16 mouse cellular contexts compared by ENCODE assay signal in the genomic region with DNA sequence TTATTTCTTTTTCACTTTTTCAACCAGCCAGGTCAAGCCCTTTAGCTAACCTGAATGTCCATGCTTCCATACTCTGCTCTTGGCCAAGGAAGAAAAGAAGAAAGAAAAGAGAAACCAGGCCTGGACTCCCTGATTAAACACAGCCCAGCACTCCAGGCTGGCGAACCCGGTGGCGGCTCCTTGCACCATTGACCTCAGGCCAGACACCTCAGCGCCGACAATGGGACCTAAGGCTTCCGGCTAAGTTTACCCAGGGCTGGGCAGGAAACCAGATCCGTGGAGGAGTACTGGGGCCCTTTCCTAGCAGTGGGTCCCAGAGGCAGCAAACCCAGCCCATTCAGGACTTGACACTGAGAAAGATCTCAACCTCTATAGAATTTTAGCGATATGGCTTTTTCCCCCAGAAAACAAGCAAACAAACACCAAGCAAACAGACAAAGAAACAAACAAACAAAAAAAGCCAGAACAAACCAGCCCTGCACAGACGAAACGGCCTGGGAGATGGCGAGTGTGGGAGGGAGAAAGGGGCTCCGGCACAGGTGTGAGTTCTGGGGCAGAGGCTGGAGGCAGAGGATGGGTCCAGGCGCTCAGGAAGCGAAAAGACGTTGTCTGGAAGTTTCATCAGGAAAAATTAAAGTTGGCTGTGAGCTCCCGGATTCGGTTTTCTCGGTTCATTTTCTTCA. TPM values are rescaled to one million over a fixed set of nuclear protein-coding genes. Genes with fewer than 3 reads are reported as not detected.
A peak's percentile ranks its signal among the peaks of the same experiment; 100 is the strongest.
DNase-seq lines count a peak whose midpoint lies in the region; ATAC-seq and TF ChIP-seq lines count a peak whose summit lies in the region.
"Had no signal": no experiment of that assay in that cellular context is flagged by ENCODE, and none has a peak within 500 bp of the region (broad histone marks: within the 10 kb centered on the region; RNA-seq: fewer than 3 reads in every experiment).

No protein-coding gene starts in this region.

- WGBS in kidney, adult 2 months: 2% methylated on average over 18 of the region's 18 CpGs
- 2% methylated on average over 18 of the region's 18 CpGs for WGBS in limb, embryonic 15.5 days
- WGBS in forebrain, embryonic 13.5 days: 2% methylated on average over 18 of the region's 18 CpGs
- 2% methylated on average over 18 of the region's 18 CpGs for WGBS in hindbrain, embryonic 14.5 days

- H3K27ac ChIP-seq in embryonic fibroblast, embryonic 13.5 days (ENCODE audit: insufficient read depth, low read length): peak overlapping the region; percentile 38; the same call in 1 of the 2 replicates
- H3K27ac ChIP-seq in kidney, adult 2 months (ENCODE audit: insufficient read depth, low read depth, low read length): peak overlapping the region; percentile 90
- H3K27ac ChIP-seq in limb, embryonic 15.5 days: peak overlapping the region; percentile 96
- no peak overlapping the region for H3K27ac ChIP-seq in forebrain, embryonic 13.5 days
- H3K27ac ChIP-seq in hindbrain, embryonic 14.5 days: no peak overlapping the region
- H3K27ac ChIP-seq: embryonic facial prominence, embryonic 12.5 days; hindbrain, embryonic 13.5 days; stomach, postnatal 0 days had no signal

- peak overlapping the region; percentile 67 for H3K4me2 ChIP-seq in limb, embryonic 15.5 days
- no peak overlapping the region for H3K4me2 ChIP-seq in forebrain, embryonic 13.5 days
- H3K4me2 ChIP-seq in hindbrain, embryonic 14.5 days (replicated peaks): no peak overlapping the region
- H3K4me2 ChIP-seq: embryonic facial prominence, embryonic 12.5 days; hindbrain, embryonic 13.5 days had no signal

- no peak for ATAC-seq in megakaryocyte, adult 5-6 weeks (ENCODE audit: poor library complexity, severe bottlenecking)
- no peak for ATAC-seq in limb, embryonic 15.5 days (ENCODE audit: insufficient number of reproducible peaks, low FRiP score, low TSS enrichment, low read depth)
- no peak for ATAC-seq in forebrain, embryonic 13.5 days
- ATAC-seq in hindbrain, embryonic 14.5 days (ENCODE audit: low FRiP score): no peak
- ATAC-seq: lung, postnatal 0 days had no signal

- peak overlapping the region; percentile 85 for H3K4me3 ChIP-seq in megakaryocyte, embryonic 14.5 days (replicated peaks)
- H3K4me3 ChIP-seq in embryonic fibroblast, embryonic 13.5 days (ENCODE audit: insufficient read depth, low read length): peak overlapping the region; percentile 52
- peak overlapping the region; percentile 71 for H3K4me3 ChIP-seq in kidney, adult 2 months (ENCODE audit: insufficient read depth, low read depth, low read length)
- peak overlapping the region; percentile 59 for H3K4me3 ChIP-seq in limb, embryonic 15.5 days
- no peak overlapping the region for H3K4me3 ChIP-seq in forebrain, embryonic 13.5 days
- H3K4me3 ChIP-seq in hindbrain, embryonic 14.5 days (replicated peaks; ENCODE audit: low read length): no peak overlapping the region
- H3K4me3 ChIP-seq: embryonic facial prominence, embryonic 12.5 days; hindbrain, embryonic 13.5 days had no signal

- peaks cover 60% of the 10 kb centered on the region for H3K4me1 ChIP-seq in megakaryocyte, embryonic 14.5 days
- no peaks in the 10 kb centered on the region for H3K4me1 ChIP-seq in embryonic fibroblast, embryonic 13.5 days (ENCODE audit: control insufficient read depth, insufficient read depth, low read length)
- peaks cover 20% of the 10 kb centered on the region for H3K4me1 ChIP-seq in kidney, adult 2 months (ENCODE audit: control insufficient read depth, insufficient read depth, low read length)
- peaks cover 30% of the 10 kb centered on the region for H3K4me1 ChIP-seq in limb, embryonic 15.5 days
- no peaks in the 10 kb centered on the region for H3K4me1 ChIP-seq in forebrain, embryonic 13.5 days
- H3K4me1 ChIP-seq in hindbrain, embryonic 14.5 days (replicated peaks; ENCODE audit: control insufficient read depth, insufficient read depth, low read length): no peaks in the 10 kb centered on the region
- H3K4me1 ChIP-seq: embryonic facial prominence, embryonic 12.5 days; hindbrain, embryonic 13.5 days had no signal

- H3K27me3 ChIP-seq in megakaryocyte, embryonic 14.5 days (replicated peaks): peaks cover 96% of the 10 kb centered on the region
- no peaks in the 10 kb centered on the region for H3K27me3 ChIP-seq in kidney, adult 2 months (replicated peaks; ENCODE audit: control insufficient read depth, insufficient read depth, low read length)
- no peaks in the 10 kb centered on the region; the same call in 1 of the 2 replicates for H3K27me3 ChIP-seq in limb, embryonic 15.5 days
- H3K27me3 ChIP-seq in forebrain, embryonic 13.5 days: peaks cover 97% of the 10 kb centered on the region
- H3K27me3 ChIP-seq in hindbrain, embryonic 14.5 days (ENCODE audit: control insufficient read depth, insufficient read depth, low read length): peaks cover 97% of the 10 kb centered on the region

- no peak for TF ChIP-seq POLR2A in embryonic fibroblast, embryonic 13.5 days (IDR thresholded peaks at IDR 0.05; ENCODE audit: low read depth, low read length)
- TF ChIP-seq POLR2A in kidney, adult 2 months (IDR thresholded peaks at IDR 0.05; ENCODE audit: low read depth, low read length): no peak

- H3K9me3 ChIP-seq in megakaryocyte, embryonic 14.5 days: peaks cover 5% of the 10 kb centered on the region; the same call in 1 of the 2 replicates
- H3K9me3 ChIP-seq in limb, embryonic 15.5 days: no peaks in the 10 kb centered on the region
- H3K9me3 ChIP-seq in forebrain, embryonic 13.5 days (replicated peaks): no peaks in the 10 kb centered on the region
- no peaks in the 10 kb centered on the region for H3K9me3 ChIP-seq in hindbrain, embryonic 14.5 days (ENCODE audit: control insufficient read depth, low read length)
- H3K9me3 ChIP-seq: embryonic facial prominence, embryonic 12.5 days; hindbrain, embryonic 13.5 days had no signal

- H3K9ac ChIP-seq in limb, embryonic 15.5 days: peak overlapping the region; percentile 85
- no peak overlapping the region for H3K9ac ChIP-seq in forebrain, embryonic 13.5 days
- H3K9ac ChIP-seq in hindbrain, embryonic 14.5 days: no peak overlapping the region
- H3K9ac ChIP-seq: embryonic facial prominence, embryonic 12.5 days; hindbrain, embryonic 13.5 days had no signal

- no peak for TF ChIP-seq CTCF in embryonic fibroblast, embryonic 13.5 days (IDR thresholded peaks at IDR 0.05; ENCODE audit: borderline replicate concordance, insufficient read depth, low read length)
- TF ChIP-seq CTCF in kidney, adult 2 months (conservative IDR thresholded peaks at IDR 0.05; ENCODE audit: insufficient read depth, insufficient read length, low read depth, low read length): no peak

- no peaks in the 10 kb centered on the region for H3K36me3 ChIP-seq in megakaryocyte, embryonic 14.5 days (replicated peaks; ENCODE audit: low read length)
- H3K36me3 ChIP-seq in kidney, adult 2 months (ENCODE audit: control insufficient read depth, insufficient read depth, low read length): no peaks in the 10 kb centered on the region
- H3K36me3 ChIP-seq in limb, embryonic 15.5 days: no peaks in the 10 kb centered on the region
- H3K36me3 ChIP-seq in forebrain, embryonic 13.5 days (ENCODE audit: poor library complexity, severe bottlenecking): no peaks in the 10 kb centered on the region
- no peaks in the 10 kb centered on the region for H3K36me3 ChIP-seq in hindbrain, embryonic 14.5 days (replicated peaks; ENCODE audit: control insufficient read depth, insufficient read depth)
- H3K36me3 ChIP-seq: embryonic facial prominence, embryonic 12.5 days; G1E; hindbrain, embryonic 13.5 days had no signal

- DNase-seq in kidney, adult 2 months: peak; percentile 85
- no peak for DNase-seq in hindbrain, embryonic 14.5 days (ENCODE audit: low spot score)
- DNase-seq: adrenal gland, postnatal 14 days; cerebellum, adult 2 months; layer of hippocampus, postnatal 36 days had no signal

RNA-seq across cellular contexts. Expression of a gene that starts 1.1 kb away (rescaled TPM):
- 3.8 TPM in 1 of 2 replicates, not detected in the other for polyA plus RNA-seq in megakaryocyte, embryonic 14.5 days (2012; ENCODE audit: insufficient read depth, low replicate concordance)
- 0.36 and 1.2 TPM in 2 replicates for total RNA-seq in megakaryocyte, adult 5-6 weeks (2015)
- 1.5 and 2.0 TPM in 2 replicates for total RNA-seq in megakaryocyte, adult 5-6 weeks (2017)
- 9.9 and 13.6 TPM in 2 replicates for polyA plus RNA-seq in embryonic fibroblast, embryonic 13.5 days (2011; ENCODE audit: insufficient read length, low read depth, missing spikeins)
- polyA plus RNA-seq in kidney, adult 2 months (2012; rRNA removed): 36.0 and 63.1 TPM in 2 replicates
- polyA plus RNA-seq in limb, embryonic 15.5 days (2015; fragmentation: Nextera tagmentation; extraction: Ambion mirVana): 30.8 and 34.0 TPM in 2 replicates
- not detected in 2 replicates for polyA plus RNA-seq in forebrain, embryonic 13.5 days (2015; fragmentation: Nextera tagmentation; extraction: Ambion mirVana)
- polyA plus RNA-seq in hindbrain, embryonic 14.5 days (2014; fragmentation: Nextera tagmentation; extraction: Ambion mirVana): 1.5 and 2.0 TPM in 2 replicates
- total RNA-seq: layer of hippocampus, postnatal 36 days had no signal
- polyA plus RNA-seq: cerebellum, adult 2 months; embryonic facial prominence, embryonic 12.5 days; frontal cortex, adult 2 months; G1E had no signal

RNA-seq across cellular contexts. Expression of a gene that starts 8.6 kb away (rescaled TPM):
- 0.10 TPM in 1 of 2 replicates, not detected in the other for polyA plus RNA-seq in megakaryocyte, embryonic 14.5 days (2012; ENCODE audit: insufficient read depth, low replicate concordance)
- total RNA-seq in megakaryocyte, adult 5-6 weeks (2015): 0.07 TPM in 1 of 2 replicates, not detected in the other
- total RNA-seq in megakaryocyte, adult 5-6 weeks (2017): 0.11 TPM in 1 of 2 replicates, not detected in the other
- polyA plus RNA-seq in embryonic fibroblast, embryonic 13.5 days (2011; ENCODE audit: insufficient read length, low read depth, missing spikeins): 12.1 and 18.2 TPM in 2 replicates
- 34.0 and 34.4 TPM in 2 replicates for polyA plus RNA-seq in kidney, adult 2 months (2012; rRNA removed)
- polyA plus RNA-seq in limb, embryonic 15.5 days (2015; fragmentation: Nextera tagmentation; extraction: Ambion mirVana): 86.8 and 108 TPM in 2 replicates
- polyA plus RNA-seq in forebrain, embryonic 13.5 days (2015; fragmentation: Nextera tagmentation; extraction: Ambion mirVana): 0.09 TPM in 1 of 2 replicates, not detected in the other
- polyA plus RNA-seq in hindbrain, embryonic 14.5 days (2014; fragmentation: Nextera tagmentation; extraction: Ambion mirVana): 0.37 TPM in 1 of 2 replicates, not detected in the other
- total RNA-seq: layer of hippocampus, postnatal 36 days had no signal
- polyA plus RNA-seq: cerebellum, adult 2 months; frontal cortex, adult 2 months; G1E; lung, postnatal 0 days; stomach, postnatal 0 days had no signal

RNA-seq across cellular contexts. Expression of a gene that starts 10.4 kb away (rescaled TPM):
- 2.8 and 3.2 TPM in 2 replicates for polyA plus RNA-seq in megakaryocyte, embryonic 14.5 days (2012; ENCODE audit: insufficient read depth, low replicate concordance)
- total RNA-seq in megakaryocyte, adult 5-6 weeks (2015): 1.2 and 1.8 TPM in 2 replicates
- 0.53 and 0.73 TPM in 2 replicates for total RNA-seq in megakaryocyte, adult 5-6 weeks (2017)
- polyA plus RNA-seq in embryonic fibroblast, embryonic 13.5 days (2011; ENCODE audit: insufficient read length, low read depth, missing spikeins): 15.8 and 21.6 TPM in 2 replicates
- polyA plus RNA-seq in kidney, adult 2 months (2012; rRNA removed): 44.1 and 45.9 TPM in 2 replicates
- polyA plus RNA-seq in limb, embryonic 15.5 days (2015; fragmentation: Nextera tagmentation; extraction: Ambion mirVana): 12.0 and 12.9 TPM in 2 replicates
- polyA plus RNA-seq in forebrain, embryonic 13.5 days (2015; fragmentation: Nextera tagmentation; extraction: Ambion mirVana): not detected in 2 replicates
- polyA plus RNA-seq in hindbrain, embryonic 14.5 days (2014; fragmentation: Nextera tagmentation; extraction: Ambion mirVana): 18.7 and 25.2 TPM in 2 replicates
- total RNA-seq: layer of hippocampus, postnatal 36 days had no signal
- polyA plus RNA-seq: frontal cortex, adult 2 months had no signal

RNA-seq across cellular contexts. Expression of a gene that starts 13.6 kb away (rescaled TPM):
- not detected in 2 replicates for polyA plus RNA-seq in megakaryocyte, embryonic 14.5 days (2012; ENCODE audit: insufficient read depth, low replicate concordance)
- total RNA-seq in megakaryocyte, adult 5-6 weeks (2015): not detected in 2 replicates
- total RNA-seq in megakaryocyte, adult 5-6 weeks (2017): not detected in 2 replicates
- polyA plus RNA-seq in embryonic fibroblast, embryonic 13.5 days (2011; ENCODE audit: insufficient read length, low read depth, missing spikeins): 5.1 and 9.2 TPM in 2 replicates
- 3.7 TPM in 2 replicates for polyA plus RNA-seq in kidney, adult 2 months (2012; rRNA removed)
- 23.3 and 33.4 TPM in 2 replicates for polyA plus RNA-seq in limb, embryonic 15.5 days (2015; fragmentation: Nextera tagmentation; extraction: Ambion mirVana)
- 0.12 TPM in 1 of 2 replicates, not detected in the other for polyA plus RNA-seq in forebrain, embryonic 13.5 days (2015; fragmentation: Nextera tagmentation; extraction: Ambion mirVana)
- polyA plus RNA-seq in hindbrain, embryonic 14.5 days (2014; fragmentation: Nextera tagmentation; extraction: Ambion mirVana): not detected in 2 replicates
- total RNA-seq: adrenal gland, postnatal 14 days; G1E; layer of hippocampus, postnatal 36 days had no signal
- polyA plus RNA-seq: cerebellum, adult 2 months; G1E; hindbrain, embryonic 13.5 days; lung, postnatal 0 days; stomach, postnatal 0 days had no signal

RNA-seq across cellular contexts. Expression of a gene that starts 18.9 kb away (rescaled TPM):
- not detected in 2 replicates for polyA plus RNA-seq in megakaryocyte, embryonic 14.5 days (2012; ENCODE audit: insufficient read depth, low replicate concordance)
- total RNA-seq in megakaryocyte, adult 5-6 weeks (2015): not detected in 2 replicates
- not detected in 2 replicates for total RNA-seq in megakaryocyte, adult 5-6 weeks (2017)
- polyA plus RNA-seq in embryonic fibroblast, embryonic 13.5 days (2011; ENCODE audit: insufficient read length, low read depth, missing spikeins): 0.89 TPM in 1 of 2 replicates, not detected in the other
- polyA plus RNA-seq in kidney, adult 2 months (2012; rRNA removed): 0.78 and 2.9 TPM in 2 replicates
- 0.70 TPM in 1 of 2 replicates, not detected in the other for polyA plus RNA-seq in limb, embryonic 15.5 days (2015; fragmentation: Nextera tagmentation; extraction: Ambion mirVana)
- not detected in 2 replicates for polyA plus RNA-seq in forebrain, embryonic 13.5 days (2015; fragmentation: Nextera tagmentation; extraction: Ambion mirVana)
- polyA plus RNA-seq in hindbrain, embryonic 14.5 days (2014; fragmentation: Nextera tagmentation; extraction: Ambion mirVana): not detected in 2 replicates
- total RNA-seq: G1E; layer of hippocampus, postnatal 36 days had no signal
- polyA plus RNA-seq: cerebellum, adult 2 months; embryonic facial prominence, embryonic 12.5 days; frontal cortex, adult 2 months; G1E; hindbrain, embryonic 13.5 days; lung, postnatal 0 days; stomach, postnatal 0 days had no signal

Comparison
In these comparisons a context has a peak if more than half of its experiments do, and no peak if none do; other contexts are left out.
1. H3K4me3 ChIP-seq: peak in megakaryocyte, embryonic 14.5 days (single experiment), embryonic fibroblast, embryonic 13.5 days (single experiment), kidney, adult 2 months (single experiment) and limb, embryonic 15.5 days (single experiment); none in forebrain, embryonic 13.5 days (single experiment) and hindbrain, embryonic 14.5 days (single experiment).
2. H3K27ac ChIP-seq: peak in embryonic fibroblast, embryonic 13.5 days (single experiment), kidney, adult 2 months (single experiment) and limb, embryonic 15.5 days (single experiment); none in forebrain, embryonic 13.5 days (single experiment) and hindbrain, embryonic 14.5 days (single experiment).